Mouse (Mus musculus) T-cell, adult 2 months (primary cell): ENCODE measurements at regions not wholly inside any gene's neighbourhood (a gene's known extent, or its start where the extent isn't known, plus 50 kb on each side); places are given as distances from the start of the nearest gene placed in this dataset.

Experiments used
- DNase-seq: peaks from one replicate; pipeline ENCODE4 v3.0.0; 2022; ENCODE audit warnings: low spot score

DNA sequence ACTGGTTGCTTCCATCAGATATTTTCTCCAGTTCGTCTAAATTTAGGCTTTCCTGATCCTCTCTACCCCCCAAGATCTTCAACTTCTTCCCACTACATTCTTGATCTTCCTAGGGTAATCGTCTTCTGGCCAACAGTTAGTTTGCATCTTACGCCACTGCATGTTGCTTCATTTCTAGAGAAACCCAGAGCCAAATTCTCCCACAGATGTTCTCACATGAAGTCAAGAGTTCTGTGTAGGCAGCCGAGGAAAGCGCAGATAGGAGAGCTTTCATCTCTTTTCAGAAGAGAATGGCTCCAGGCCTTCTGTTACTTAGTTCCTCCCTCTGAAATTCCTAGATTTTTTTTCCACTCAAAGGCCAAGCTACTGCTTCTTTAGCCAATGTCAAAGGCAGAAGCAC, 179.9 kb downstream of the Fgf10 start:
- DNase-seq: no peak

DNA sequence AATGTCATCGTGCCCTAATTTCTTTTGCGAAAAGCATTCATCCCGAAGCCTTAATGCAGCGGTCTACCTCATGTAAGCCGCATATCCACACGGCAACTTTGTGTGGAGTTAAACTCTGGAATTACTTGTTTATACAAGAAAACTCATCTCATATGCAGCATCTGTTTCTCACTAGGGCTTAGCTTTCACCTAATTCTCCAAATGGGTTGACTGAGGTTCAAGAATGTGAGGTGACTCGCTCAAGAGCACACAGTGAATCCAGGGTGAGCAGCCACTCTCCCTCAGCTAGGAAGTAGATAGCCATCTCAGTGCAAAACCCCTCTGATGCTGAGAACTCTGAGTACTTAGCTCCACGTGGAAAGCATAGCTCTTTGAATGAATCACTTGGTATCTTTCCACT, 181.1 kb downstream of the Fgf10 start:
- DNase-seq: no peak

DNA sequence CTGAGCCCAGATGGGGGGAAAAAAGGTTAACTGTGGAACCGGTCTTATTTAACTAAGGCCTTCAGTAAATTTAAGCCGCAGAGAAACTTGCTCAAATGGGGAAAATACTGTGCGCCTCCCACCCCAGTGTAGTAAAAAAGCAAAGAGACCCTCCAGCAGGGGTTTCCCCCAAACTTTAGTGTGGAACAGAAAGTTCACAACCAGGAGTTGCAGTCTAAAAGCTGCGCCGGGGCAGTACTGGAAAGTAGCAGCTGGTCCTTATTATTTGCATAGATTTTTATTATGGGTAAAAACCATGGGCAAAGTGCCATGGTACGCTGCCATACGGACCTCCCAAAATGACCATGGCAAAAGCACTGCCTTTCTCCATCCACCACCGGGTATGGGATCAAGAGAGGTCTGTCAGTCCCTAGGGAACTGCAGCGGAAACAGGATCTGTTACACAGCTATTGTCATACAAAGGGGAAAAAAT, 216.8 kb downstream of the Fgf10 start:
- no peak for DNase-seq

DNA sequence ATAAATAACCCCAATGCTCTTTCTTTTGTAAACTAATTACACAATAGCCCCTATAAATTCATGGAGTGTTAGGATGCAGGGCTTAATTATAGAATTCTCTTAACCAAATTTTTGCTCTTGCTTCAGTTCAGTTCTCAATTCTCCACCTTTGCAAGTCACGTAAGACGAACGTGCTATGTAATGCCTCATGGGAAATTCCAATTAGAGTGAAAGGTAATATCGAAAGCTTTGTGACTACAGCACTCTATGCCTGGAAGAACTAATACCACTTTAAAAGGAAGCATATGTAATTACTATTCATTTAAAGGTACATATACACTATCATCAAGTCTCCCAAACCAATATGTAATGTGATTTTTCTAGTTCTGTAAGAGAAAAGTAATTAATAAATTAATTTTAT, 225.5 kb downstream of the Fgf10 start:
- DNase-seq: no peak

DNA sequence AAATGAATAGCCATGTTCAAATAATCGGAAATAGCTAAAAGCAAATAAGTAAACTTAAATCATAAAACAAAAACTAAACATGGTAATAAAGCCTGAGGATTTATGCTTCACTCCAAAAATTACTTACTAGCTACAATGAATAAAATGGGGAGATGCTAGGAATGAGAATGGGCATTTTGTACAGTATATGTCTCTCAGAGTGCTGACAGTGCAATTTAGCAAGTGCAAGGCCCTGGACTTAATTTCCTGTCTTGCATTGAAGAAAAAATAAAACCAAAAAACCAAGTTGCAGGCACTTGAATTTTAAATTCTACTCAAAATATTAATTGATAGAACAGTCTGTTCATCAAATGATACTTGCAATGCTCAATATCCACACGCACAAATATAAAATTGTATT, 232.4 kb downstream of the Fgf10 start:
- no peak for DNase-seq

DNA sequence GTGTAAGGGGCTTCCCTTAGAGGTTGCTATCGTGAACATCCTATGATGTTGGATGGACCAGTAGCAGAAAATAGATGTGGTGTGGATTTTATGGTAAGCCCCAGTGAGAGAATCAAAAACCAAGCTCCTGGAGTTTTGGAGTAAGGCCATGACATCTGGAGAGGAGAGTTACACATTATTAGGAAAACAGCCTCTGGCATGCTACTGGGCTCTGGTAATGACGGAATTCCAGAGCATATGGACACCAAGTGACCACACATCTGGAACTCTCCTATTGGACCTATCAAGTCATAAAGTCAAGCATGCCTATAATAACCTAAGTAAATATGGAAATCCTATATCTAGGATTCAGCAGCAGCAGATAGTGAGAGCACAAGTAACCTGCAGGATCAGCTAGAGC, 240.8 kb downstream of the Fgf10 start:
- no peak for DNase-seq

DNA sequence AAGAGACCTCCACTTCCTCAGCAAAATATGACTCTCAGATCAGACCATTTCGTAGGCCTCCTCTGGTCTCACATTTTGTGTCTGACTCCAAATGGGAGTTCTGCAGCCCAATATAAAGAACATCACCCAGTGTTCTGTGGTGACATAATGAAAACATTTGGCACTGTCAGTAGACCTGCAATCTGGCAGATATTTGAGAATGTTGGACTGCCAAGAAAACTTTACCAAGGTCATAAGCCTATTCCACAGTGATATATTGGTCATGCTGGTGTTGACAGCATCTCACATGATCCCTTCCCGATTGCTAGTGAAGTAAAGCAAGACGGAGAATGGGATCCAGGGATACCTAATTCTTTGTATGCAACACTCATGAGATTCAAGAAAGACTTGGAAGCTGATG, 271.2 kb downstream of the Fgf10 start:
- DNase-seq: no peak

DNA sequence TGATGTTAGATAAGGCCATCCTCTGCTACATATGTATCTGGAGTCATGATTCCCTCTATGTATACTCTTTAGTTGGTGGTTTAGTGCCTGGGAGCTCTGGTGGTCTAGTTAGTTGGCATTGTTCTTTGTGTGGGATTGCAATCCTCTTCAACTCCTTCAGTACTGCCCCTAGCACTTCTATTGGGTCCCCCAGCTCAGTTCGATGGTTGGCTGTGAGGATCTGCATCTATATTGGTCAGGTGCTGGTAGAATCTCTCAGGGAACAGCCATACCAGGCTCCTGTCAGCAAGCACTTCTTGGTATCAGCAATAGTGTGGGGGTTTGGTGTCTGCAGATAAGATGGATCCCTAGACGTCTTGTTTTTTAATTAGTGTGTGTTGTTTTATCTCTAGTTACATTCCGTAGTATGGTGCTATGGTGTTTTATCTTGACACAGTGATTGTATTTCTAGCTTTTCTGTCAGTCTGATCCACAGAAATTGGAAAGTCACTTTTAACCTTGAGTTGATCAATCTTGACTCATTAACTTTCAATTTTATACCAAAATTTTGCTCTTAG, 296.6 kb downstream of the Fgf10 start:
- no peak for DNase-seq

DNA sequence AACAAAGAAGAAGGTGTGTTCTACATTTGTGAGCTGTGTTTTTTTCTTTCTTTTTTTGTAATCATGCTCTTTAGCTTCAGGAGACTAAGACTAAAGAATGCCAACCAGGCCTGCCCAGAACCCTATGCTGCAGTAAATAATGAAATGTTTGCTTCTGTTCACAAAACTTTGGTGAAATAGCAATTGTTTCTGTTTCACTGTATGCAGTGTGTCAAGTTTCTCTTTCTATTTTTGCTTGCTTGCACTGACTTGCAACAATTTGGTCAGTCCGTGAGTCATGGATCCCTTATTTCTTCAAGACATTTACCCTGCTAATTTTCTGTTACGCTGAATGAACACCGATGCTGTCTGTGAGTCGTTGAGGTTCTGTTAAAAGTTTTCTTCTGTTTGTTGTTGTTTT, 298.1 kb downstream of the Fgf10 start:
- no peak for DNase-seq

DNA sequence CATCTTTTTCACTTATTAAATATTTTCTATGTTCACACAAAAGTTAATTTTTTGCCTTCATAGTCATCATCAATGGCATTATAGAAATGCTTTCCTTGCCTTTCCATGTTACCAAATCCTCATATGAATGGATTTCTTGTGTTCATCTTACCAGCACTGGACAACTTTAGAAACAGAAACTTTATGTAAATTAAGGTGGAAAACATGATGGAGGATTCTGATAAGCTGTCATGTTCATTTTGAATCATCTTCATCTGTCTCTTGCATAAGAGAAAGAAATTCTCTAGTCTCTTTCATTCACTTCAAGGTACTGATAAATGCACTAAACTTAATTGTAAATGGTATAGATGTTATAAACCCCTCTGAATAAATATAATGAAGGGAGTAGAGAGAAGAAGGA, 305.4 kb downstream of the Fgf10 start:
- no peak for DNase-seq

DNA sequence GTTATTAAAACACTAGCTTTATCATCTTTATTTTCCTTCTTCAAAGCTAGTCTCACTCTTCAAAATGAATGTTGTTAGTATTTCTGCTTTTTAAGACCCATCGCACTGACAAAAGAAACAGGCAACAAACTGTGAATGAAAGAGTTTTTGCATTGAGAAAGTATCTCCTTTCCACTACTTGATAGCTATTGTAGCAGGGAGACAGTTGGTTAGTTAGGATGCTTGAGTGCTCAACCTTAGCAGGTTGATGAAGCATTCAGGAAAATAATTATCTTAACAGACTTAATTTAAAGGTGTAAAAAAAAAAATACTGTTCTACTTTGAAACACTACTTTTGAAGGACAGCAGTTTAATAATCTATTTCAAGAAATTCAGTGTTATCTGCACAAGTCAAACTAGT, 305.9 kb downstream of the Fgf10 start:
- DNase-seq: no peak

DNA sequence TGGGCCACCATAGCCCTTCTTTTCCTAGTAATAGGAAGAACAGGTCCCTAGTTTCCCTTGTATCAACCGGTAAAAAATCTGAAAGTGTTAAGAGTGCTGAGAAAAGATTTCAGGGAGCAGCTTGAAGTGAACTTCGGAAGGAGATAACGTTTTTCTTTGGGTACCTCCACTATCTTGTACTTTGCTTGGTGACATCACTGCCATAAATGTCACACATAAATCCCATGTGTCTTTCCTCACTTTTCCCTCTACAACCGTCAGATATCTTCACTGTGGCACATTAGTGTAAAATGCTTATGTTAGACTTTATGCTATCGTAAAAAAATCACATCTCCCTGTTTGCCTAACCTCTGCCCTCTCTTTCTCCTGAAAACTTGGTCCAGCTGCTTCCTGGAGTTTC, 309.9 kb downstream of the Fgf10 start:
- DNase-seq: no peak

DNA sequence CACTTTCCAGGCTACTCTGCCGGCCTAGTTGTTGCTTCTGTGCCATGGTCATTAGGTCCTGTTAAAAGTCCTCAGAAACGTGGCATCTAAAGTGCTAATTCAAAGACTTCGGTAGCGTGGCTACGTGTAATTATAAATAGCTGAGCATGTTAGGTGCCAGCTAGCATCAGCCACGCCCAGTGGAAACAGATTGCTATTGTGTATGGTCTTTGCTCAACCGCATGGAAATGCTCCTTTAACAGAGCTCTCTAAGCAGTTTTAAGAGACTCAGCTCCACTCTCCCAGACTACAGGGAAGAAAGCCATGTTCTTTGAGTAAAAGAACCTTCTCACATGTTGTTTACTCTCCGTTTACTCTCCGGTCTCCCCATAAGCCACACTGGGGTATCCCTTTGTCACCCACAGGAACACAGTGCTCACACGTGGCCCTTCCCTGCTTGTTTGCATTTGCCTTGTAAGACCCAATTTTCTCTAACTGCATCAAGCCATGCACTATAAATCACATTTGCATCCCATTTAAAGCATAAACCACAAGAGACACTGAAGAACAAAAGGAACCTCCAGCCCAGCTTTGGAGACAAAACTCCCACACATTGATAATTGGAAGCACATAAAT, 311.7 kb downstream of the Fgf10 start:
- no peak for DNase-seq

DNA sequence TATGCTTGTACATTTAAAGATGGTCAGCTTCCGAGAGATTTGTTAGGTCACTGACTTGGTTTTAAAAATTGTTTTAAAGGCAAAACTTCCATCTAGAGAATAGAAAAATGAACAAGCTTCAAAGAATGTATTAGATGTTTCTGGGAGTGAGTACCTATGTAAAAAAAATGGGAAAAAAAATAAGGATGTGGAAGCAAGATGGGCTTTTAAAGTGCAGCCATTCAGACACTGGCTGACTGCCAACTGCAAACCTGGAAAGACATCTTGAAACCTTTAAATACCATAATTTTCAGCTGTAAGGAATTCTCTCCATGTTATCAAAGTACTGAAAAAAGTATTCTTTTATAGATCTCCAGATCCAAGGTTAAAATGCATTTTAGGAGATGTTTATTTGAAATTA, 315.7 kb downstream of the Fgf10 start:
- DNase-seq: no peak

DNA sequence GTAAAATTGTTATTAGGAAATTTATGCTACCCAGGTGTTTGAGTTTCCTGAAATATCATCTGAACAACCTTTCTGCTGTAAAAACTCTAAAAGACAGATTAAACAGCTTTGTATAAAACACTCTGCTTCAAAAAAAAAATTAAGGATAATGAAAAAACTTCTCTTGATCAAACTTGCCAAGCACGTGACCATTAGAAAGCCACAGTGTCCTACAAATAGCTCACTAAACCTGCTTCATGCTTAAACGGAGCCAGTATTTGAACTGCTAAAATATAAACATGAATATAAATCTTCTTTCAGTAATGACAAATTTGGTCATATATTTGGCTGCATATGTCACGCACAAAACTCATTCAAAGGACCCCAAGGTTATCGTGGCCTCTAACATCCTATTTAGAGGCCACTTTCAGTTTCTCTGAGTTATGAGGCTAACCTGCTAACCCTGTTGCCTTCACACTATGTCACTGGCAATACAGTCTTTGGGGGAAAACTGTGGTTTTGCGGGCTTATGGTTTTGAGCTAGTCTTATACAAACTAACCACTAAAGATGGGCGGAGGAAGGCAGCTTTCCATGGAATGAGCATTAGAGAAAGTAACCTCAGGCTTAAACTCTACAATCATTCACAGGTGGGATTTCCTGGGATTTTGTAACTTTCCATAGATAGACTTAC, 355.8 kb downstream of the Fgf10 start:
- DNase-seq: no peak

DNA sequence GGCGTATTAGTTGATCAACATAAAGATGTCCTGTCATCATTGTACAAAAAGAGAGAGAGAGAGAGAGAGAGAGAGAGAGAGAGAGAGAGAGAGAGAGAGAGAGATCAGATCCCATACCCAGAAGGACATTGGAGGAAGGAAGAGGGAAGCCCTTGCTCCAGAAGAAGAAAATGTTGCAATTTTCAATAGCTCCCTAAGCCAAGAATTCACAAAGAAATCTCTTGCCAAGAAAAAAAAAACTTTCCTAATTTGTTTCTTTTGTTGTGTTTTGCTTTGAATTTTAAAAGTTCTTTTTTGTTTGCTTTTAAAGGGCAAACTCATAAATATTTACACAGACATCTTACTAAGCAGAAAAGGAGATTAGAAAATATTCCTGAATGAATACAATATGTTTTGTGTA, 370.0 kb downstream of the Fgf10 start:
- no peak for DNase-seq

DNA sequence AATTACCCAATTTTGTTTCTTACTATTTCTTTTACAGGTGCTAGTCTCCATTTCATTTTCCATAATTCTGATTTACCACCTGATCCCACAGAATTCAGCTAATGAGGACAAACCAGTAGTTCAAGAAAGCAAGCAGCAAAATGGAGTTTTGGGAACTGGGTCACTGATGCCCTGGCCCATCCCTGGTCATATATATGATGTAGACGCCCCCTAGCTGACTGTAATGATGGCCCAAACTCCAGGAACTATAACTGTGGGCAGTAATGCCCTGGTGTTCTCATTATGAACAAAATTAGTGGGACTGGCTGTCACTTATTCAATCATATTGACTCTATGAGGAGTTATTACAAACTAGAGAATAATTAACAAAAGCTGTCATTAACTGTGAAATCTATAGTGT, 375.5 kb downstream of the Fgf10 start:
- no peak for DNase-seq

DNA sequence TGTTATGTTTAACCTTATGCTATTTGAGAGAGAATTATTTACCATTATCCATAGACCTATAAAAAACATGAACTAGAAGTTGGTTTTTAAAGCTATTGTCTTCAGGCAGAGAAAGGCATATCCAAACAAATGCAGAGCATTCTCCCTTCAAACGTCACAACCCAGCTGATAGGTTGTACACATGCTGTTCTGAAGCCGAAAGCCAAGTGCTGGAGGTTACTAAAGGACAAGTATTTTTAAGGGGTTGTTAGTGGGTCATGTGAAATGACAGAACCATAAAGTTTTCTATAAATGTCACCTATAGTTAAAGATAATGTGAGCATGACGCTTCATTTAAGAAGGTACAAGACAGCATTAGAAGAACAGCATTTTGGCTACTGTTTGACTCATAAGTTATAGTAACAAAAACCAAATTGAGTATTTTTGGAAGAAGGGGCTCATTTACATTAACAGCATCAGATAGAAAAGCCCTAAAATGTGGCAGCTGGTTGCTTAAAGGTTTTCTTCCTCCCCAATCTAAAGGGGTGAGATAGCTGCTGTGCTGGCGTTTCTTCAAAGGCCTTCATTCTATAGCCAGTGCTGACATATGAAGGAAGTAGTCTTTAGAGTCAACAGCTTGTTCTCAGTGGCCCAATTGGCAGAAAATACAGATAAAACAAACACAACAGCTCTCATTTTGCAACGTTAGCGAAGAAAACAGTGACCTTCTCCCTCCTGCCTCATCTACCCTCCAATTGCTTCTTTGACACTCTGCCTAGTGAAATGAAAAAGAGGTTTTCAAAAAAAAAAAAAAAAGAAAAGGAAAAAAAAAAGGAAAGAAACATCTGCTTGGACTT, 359.4 kb upstream of the Paip1 start:
- DNase-seq: no peak

DNA sequence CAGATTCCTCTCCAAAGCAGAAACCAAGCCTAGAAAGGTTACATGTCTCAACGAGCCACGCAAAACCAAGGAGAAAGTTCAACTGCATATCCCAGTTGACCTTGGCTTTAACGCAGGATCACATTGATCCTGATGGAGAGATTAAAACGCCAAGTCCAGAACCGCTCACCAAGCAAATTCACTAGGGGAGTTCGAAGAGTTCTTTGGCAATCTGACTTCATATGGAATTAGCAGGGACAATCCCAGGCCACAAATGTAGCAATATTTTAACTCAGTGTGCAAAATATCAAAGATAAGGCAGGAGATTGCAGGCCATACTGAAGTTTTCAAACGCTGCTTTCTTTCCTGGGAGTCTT, 358.8 kb upstream of the Paip1 start:
- no peak for DNase-seq

DNA sequence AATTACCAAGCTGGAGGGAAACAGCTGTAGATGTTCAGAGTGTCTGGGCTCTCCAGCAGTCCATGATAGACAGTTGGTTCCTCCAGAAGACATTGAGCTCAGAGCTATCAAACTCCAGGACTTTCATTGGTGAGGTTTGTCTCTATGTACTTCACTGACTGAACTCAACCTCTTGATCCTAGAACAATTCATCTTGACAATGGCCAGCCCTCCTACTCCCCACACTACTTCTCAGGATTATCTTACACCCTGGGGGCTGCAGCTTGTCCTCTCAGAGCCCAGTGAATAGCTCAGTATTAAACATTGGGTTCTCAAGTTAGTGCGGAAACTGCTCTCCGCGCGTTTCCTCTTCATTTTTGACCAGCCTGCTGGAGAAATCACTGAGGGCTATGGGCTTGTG, 349.2 kb upstream of the Paip1 start:
- no peak for DNase-seq

DNA sequence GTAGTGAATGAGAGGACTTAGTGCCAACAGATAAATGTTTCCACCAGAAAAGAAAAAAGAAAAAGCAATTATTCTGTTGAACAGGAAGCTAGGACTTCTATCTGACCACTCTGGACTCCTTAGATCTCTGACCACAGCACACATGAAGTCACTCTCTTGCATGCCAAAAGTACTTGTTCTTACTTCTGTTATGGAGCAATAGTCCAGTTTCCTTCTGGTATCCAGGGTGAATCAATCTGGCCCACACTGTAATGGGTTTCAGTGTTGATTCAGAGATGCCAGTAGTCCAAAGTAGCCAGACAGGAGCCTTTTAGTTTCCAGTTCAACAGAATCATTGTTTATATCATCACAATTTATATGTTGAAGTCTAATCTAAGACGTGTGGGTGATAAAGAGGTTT, 346.7 kb upstream of the Paip1 start:
- no peak for DNase-seq

DNA sequence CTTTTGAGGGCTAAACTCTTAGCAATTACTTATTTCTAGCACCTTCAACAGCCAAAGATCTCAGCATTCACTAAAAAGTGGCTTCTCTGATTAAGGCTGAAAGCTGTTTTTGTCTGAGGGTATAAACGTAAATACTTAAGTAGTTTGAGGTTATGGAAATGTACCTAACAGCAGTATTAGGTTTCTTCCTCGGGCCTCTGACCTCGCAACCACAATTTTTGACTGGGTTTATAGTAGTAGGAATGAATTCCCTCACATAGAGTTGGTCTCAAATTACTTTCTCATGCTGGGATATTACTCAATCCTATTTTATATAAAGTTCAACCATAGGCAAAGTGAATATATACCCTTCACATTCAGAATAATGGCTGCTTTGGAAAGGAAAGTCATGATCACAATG, 310.5 kb upstream of the Paip1 start:
- DNase-seq: no peak

DNA sequence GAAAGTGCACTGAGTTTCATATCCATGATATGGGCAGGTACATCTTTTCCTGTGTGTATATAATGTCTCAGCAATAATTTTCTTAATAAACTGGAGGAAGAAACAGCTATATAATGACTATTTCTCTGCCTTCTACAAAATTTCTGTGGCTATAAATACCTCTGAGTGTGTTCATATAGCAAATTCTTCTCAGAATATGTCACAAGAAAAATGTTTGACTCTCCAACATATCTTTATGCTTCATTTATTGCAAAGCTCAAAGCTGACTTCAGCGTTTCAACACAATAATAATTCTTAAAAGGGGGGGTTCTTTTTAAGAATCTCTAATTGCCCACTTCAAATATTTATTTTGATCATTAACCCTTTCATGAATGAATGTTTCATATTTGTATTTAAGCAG, 310.0 kb upstream of the Paip1 start:
- DNase-seq: no peak
